Mouse (Mus musculus) embryonic facial prominence, embryonic 11.5 days (tissue): ENCODE measurements at regions not wholly inside any gene's neighbourhood (a gene's known extent, or its start where the extent isn't known, plus 50 kb on each side); places are given as distances from the start of the nearest gene placed in this dataset. TPM values are rescaled to one million over a fixed set of nuclear protein-coding genes. Genes with fewer than 3 reads are reported as not detected.
A peak's percentile ranks its signal among the peaks of the same experiment; 100 is the strongest.

Experiments
- ATAC-seq: fragments of 200-750 bp; cut with Nextera tagmentation; replicated peaks from 2 replicates; pipeline ENCODE4 v1.8.0; 2017; ENCODE audit warnings: low read depth; ENCODE audit not compliant: insufficient number of reproducible peaks, low FRiP score, low TSS enrichment
- DNase-seq: peaks from one replicate; pipeline ENCODE4 v3.0.0-alpha.2; 2015; ENCODE audit warnings: low spot score
- H3K27ac ChIP-seq: fragments of 300-500 bp; sonication (generic); replicated peaks from 2 replicates; pipeline ENCODE4 v1.5.1; 2014; ENCODE audit warnings: mild to moderate bottlenecking, low read depth, low read length, control low read depth
- H3K27me3 ChIP-seq: fragments of 300-500 bp; sonication (generic); 2 replicates; pipeline ENCODE4 v1.6.1; 2014; ENCODE audit warnings: mild to moderate bottlenecking, low read length, moderate library complexity, mixed read lengths; ENCODE audit not compliant: control insufficient read depth, insufficient read depth
- H3K36me3 ChIP-seq: fragments of 300-500 bp; sonication (generic); replicated peaks from 2 replicates; pipeline ENCODE4 v1.6.1; 2014; ENCODE audit warnings: low read depth, mild to moderate bottlenecking, low read length, moderate library complexity, mixed read lengths; ENCODE audit not compliant: control insufficient read depth, insufficient read depth
- H3K4me1 ChIP-seq: fragments of 300-500 bp; sonication (generic); 2 replicates; pipeline ENCODE4 v1.6.1; 2014; ENCODE audit warnings: low read length, mixed read lengths; ENCODE audit not compliant: control insufficient read depth, insufficient read depth
- H3K4me2 ChIP-seq: fragments of 300-500 bp; sonication (generic); 2 replicates; pipeline ENCODE4 v1.6.1; 2014; ENCODE audit warnings: low read depth, mild to moderate bottlenecking, control low read depth, low read length, moderate library complexity
- H3K4me3 ChIP-seq: fragments of 300-500 bp; sonication (generic); 2 replicates; pipeline ENCODE4 v1.5.1; 2014; ENCODE audit warnings: low read depth, low read length, control low read depth
- H3K9ac ChIP-seq: fragments of 300-500 bp; sonication (generic); replicated peaks from 2 replicates; pipeline ENCODE4 v1.6.1; 2014; ENCODE audit warnings: mild to moderate bottlenecking, control low read depth, low read length
- H3K9me3 ChIP-seq: fragments of 300-500 bp; sonication (generic); replicated peaks from 2 replicates; pipeline ENCODE4 v1.6.1; 2016; ENCODE audit warnings: mild to moderate bottlenecking, low read length, inconsistent platforms, mixed read lengths; ENCODE audit not compliant: control insufficient read depth
- WGBS: fragments of 180-500 bp; shearing (Covaris S2); extraction: QIAGEN DNeasy Blood & Tissue Kit; methylation state at CpG from one replicate; pipeline ENCODE4 v1.1.7; 2014; 5-methylcytosine and 5-hydroxymethylcytosine counted together
- microRNA-seq: library from miRNA; unstranded; fragments of <30 nt; microRNA quantifications from one replicate; pipeline ENCODE4, GENCODE M21; 2016; ENCODE audit warnings: borderline number of aligned reads

- ATAC-seq (no peak), DNase-seq (no peak)
- Histone ChIP-seq H3K9me3 (no peaks in the 10 kb centered on the region), H3K4me2 (no peak overlapping the region), H3K4me3 (no peak overlapping the region), H3K27me3 (no peaks in the 10 kb centered on the region), H3K36me3 (no peaks in the 10 kb centered on the region), H3K4me1 (no peaks in the 10 kb centered on the region), H3K27ac (no peak overlapping the region), H3K9ac (no peak overlapping the region)
- WGBS: 71% methylated on average over 1 of the region's 1 CpGs
These were observed 681.5 kb downstream of the Ankrd7 start for GRCm38 (mm10) chr6:19547589-19547988.

GRCm38 (mm10) chr6:19551932-19552331 is 685.8 kb downstream of the Ankrd7 start:
- DNase-seq (peak; percentile 8), ATAC-seq (no peak)
- Histone ChIP-seq H3K27ac (no peak overlapping the region), H3K4me1 (no peaks in the 10 kb centered on the region), H3K36me3 (no peaks in the 10 kb centered on the region), H3K4me3 (no peak overlapping the region), H3K4me2 (no peak overlapping the region), H3K9me3 (no peaks in the 10 kb centered on the region), H3K27me3 (no peaks in the 10 kb centered on the region), H3K9ac (no peak overlapping the region)

- no peak overlapping the region for H3K4me3 ChIP-seq
- no peaks in the 10 kb centered on the region for H3K9me3 ChIP-seq
- H3K27me3 ChIP-seq: no peaks in the 10 kb centered on the region
- H3K4me1 ChIP-seq: no peaks in the 10 kb centered on the region
- ATAC-seq: no peak
- no peaks in the 10 kb centered on the region for H3K36me3 ChIP-seq
- DNase-seq: no peak
- H3K27ac ChIP-seq: no peak overlapping the region
- no peak overlapping the region for H3K9ac ChIP-seq
- H3K4me2 ChIP-seq: no peak overlapping the region
- WGBS: 70% methylated on average over 1 of the region's 1 CpGs
These were observed 713.3 kb downstream of the Ankrd7 start for GRCm38 (mm10) chr6:19579421-19579820.

DNA sequence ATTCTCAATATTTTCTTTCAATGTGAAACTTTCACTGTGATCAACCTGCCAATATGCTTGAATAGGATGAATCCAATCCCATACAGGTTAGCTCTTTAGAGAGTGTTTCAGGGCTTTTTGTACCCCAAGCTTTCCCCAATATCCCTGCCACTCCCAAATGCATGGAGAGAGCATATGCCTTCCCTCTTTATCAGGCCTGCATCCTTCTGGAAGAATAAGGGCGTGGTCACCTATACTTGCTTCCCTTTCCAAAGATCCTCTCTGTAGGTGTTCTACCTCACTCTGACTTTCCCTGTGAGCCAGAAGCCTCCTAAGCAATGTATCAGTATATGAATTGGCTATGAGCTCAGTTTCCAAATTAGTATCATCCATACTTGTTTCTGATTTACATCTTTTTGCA is 713.8 kb downstream of the Ankrd7 start:
- H3K4me1 ChIP-seq: no peaks in the 10 kb centered on the region
- no peak overlapping the region for H3K9ac ChIP-seq
- no peak overlapping the region for H3K4me2 ChIP-seq
- no peak overlapping the region for H3K4me3 ChIP-seq
- H3K36me3 ChIP-seq: no peaks in the 10 kb centered on the region
- no peaks in the 10 kb centered on the region for H3K27me3 ChIP-seq
- WGBS: 64% methylated on average over 1 of the region's 1 CpGs
- ATAC-seq (no peak), DNase-seq (no peak)
- no peak overlapping the region for H3K27ac ChIP-seq
- H3K9me3 ChIP-seq: no peaks in the 10 kb centered on the region

Small RNA genes lying in the stretch of these regions (microRNA-seq; reads per million reads assigned to microRNA genes)
- not detected for gene Mir6370
